Mouse (Mus musculus): ENCODE results near the gene Usp22.

DNA sequence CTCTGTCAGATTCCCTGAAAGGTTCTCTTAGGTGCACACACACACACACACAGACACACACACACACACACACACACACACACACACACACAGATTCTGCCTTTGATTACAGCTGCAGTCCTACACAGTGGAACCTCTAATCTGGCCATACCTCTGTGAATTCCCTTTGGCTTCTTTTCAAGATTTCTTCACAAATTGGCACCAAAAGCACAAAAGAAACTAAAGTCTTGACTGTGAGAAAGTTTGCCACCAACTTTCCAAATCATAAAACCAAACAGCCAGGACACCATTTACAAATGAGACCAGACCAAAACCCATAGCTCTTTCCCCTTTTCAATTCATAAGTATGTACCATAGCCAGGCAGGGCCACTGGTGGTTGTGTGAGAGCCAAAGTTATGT, 23.1 kb upstream of the Usp22 start:
- no peak for TF ChIP-seq CTCF (IDR thresholded peaks at IDR 0.05; ENCODE audit: low read depth)
- no peak for TF ChIP-seq EP300 (IDR thresholded peaks at IDR 0.05; ENCODE audit: low read depth)

Data from heart, postnatal 0 days (tissue).